Mouse (Mus musculus) G1E (cell line): ENCODE results near the gene Shbg.

Experiments used
- CTCF ChIP-seq: IDR thresholded peaks from 2 replicates; pipeline ENCODE4 v1.5.1; 2012; ENCODE audit warnings: low read depth, low read length, inconsistent platforms, mixed read lengths
- GATA1 ChIP-seq: IDR thresholded peaks from 2 replicates; pipeline ENCODE4 v1.6.1; 2012; ENCODE audit warnings: borderline replicate concordance, low read length, inconsistent platforms, mixed read lengths
- TAL1 ChIP-seq: conservative IDR thresholded peaks from 2 replicates; pipeline ENCODE4 v1.6.1; 2012; ENCODE audit warnings: low read depth, low read length, inconsistent platforms, mixed read lengths

- no peak for TF ChIP-seq GATA1
- TF ChIP-seq CTCF: no peak
- no peak for TF ChIP-seq TAL1
Observed at GRCm38 (mm10) chr11:69661221-69661881, 43.6 kb upstream of the Shbg start.
